Mouse (Mus musculus) hindbrain, embryonic 14.5 days (tissue): ENCODE measurements around the gene Fblim1. TPM values are rescaled to one million over a fixed set of nuclear protein-coding genes. Genes with fewer than 3 reads are reported as not detected.

Experiments used
- ATAC-seq: fragments of 200-750 bp; cut with Nextera tagmentation; 2 replicates; pipeline ENCODE4 v1.8.0; 2017; ENCODE audit warnings: moderate number of reproducible peaks, mild to moderate bottlenecking, moderate TSS enrichment, moderate library complexity; ENCODE audit not compliant: low FRiP score
- DNase-seq: peaks from one replicate; pipeline ENCODE4 v3.0.0-alpha.2; 2015; ENCODE audit warnings: low spot score
- H3K27ac ChIP-seq: fragments of 300-500 bp; sonication (generic); 2 replicates; pipeline ENCODE4 v1.5.1; 2014; ENCODE audit warnings: mild to moderate bottlenecking, moderate library complexity
- H3K27me3 ChIP-seq: fragments of 300-500 bp; sonication (generic); 2 replicates; pipeline ENCODE4 v1.6.1; 2014; ENCODE audit warnings: mild to moderate bottlenecking, low read length, mixed read lengths; ENCODE audit not compliant: control insufficient read depth, insufficient read depth
- H3K36me3 ChIP-seq: fragments of 300-500 bp; sonication (generic); replicated peaks from 2 replicates; pipeline ENCODE4 v1.6.1; 2014; ENCODE audit not compliant: control insufficient read depth, insufficient read depth
- H3K4me1 ChIP-seq: fragments of 300-500 bp; sonication (generic); replicated peaks from 2 replicates; pipeline ENCODE4 v1.6.1; 2014; ENCODE audit warnings: antibody characterized with exemption, low read length, mixed read lengths; ENCODE audit not compliant: control insufficient read depth, insufficient read depth
- H3K4me2 ChIP-seq: fragments of 300-500 bp; sonication (generic); replicated peaks from 2 replicates; pipeline ENCODE4 v1.6.1; 2014; ENCODE audit warnings: mild to moderate bottlenecking, moderate library complexity
- H3K4me3 ChIP-seq: fragments of 300-500 bp; sonication (generic); replicated peaks from 2 replicates; pipeline ENCODE4 v1.5.1; 2014; ENCODE audit warnings: mild to moderate bottlenecking, low read length
- H3K9ac ChIP-seq: fragments of 300-500 bp; sonication (generic); 2 replicates; pipeline ENCODE4 v1.6.1; 2014
- H3K9me3 ChIP-seq: fragments of 300-500 bp; sonication (generic); 2 replicates; pipeline ENCODE4 v1.6.1; 2016; ENCODE audit warnings: low read length; ENCODE audit not compliant: control insufficient read depth
- WGBS: fragments of 180-500 bp; shearing (Covaris S2); extraction: QIAGEN DNeasy Blood & Tissue Kit; methylation state at CpG from one replicate; pipeline ENCODE4 v1.1.7; 2014; 5-methylcytosine and 5-hydroxymethylcytosine counted together
- polyA plus RNA-seq: library from polyadenylated mRNA; unstranded; fragments of >200 nt; fragmentation: Nextera tagmentation; extraction: Ambion mirVana; gene quantifications from 2 replicates; pipeline ENCODE4 v1.2.1, GENCODE M21; 2014

The Fblim1 gene
- polyA plus RNA-seq, 1 experiment from 2014 or later, result 41.3 TPM

- H3K4me1 ChIP-seq, result peaks cover 21% of the 10 kb centered on the region
- DNase-seq (no peak), ATAC-seq (no peak)
- no peak overlapping the region for H3K9ac ChIP-seq
- H3K4me3 ChIP-seq, result no peak overlapping the region
- no peaks in the 10 kb centered on the region for H3K27me3 ChIP-seq
- no peaks in the 10 kb centered on the region for H3K9me3 ChIP-seq
- H3K36me3 ChIP-seq, result 0 out of 2 replicates have a peak, but pooled peaks cover 4% of the 10 kb centered on the region
- WGBS, result 87% methylated on average over 15 of the region's 15 CpGs
- H3K27ac ChIP-seq, result no peak overlapping the region
- no peak overlapping the region for H3K4me2 ChIP-seq
Measured at GRCm38 (mm10) chr4:141530979-141531378, 74.9 kb downstream of the Fblim1 start.

GRCm38 (mm10) chr4:141528938-141529337 is 77.0 kb downstream of the Fblim1 start:
- Histone ChIP-seq H3K4me1 (peaks cover 9% of the 10 kb centered on the region), H3K36me3 (0 out of 2 replicates have a peak, but pooled peaks cover 4% of the 10 kb centered on the region), H3K4me2 (no peak overlapping the region), H3K27ac (no peak overlapping the region), H3K4me3 (no peak overlapping the region), H3K27me3 (no peaks in the 10 kb centered on the region), H3K9ac (no peak overlapping the region), H3K9me3 (no peaks in the 10 kb centered on the region)
- ATAC-seq, result no peak
- DNase-seq, result no peak
- 86% methylated on average over 11 of the region's 11 CpGs for WGBS

DNA sequence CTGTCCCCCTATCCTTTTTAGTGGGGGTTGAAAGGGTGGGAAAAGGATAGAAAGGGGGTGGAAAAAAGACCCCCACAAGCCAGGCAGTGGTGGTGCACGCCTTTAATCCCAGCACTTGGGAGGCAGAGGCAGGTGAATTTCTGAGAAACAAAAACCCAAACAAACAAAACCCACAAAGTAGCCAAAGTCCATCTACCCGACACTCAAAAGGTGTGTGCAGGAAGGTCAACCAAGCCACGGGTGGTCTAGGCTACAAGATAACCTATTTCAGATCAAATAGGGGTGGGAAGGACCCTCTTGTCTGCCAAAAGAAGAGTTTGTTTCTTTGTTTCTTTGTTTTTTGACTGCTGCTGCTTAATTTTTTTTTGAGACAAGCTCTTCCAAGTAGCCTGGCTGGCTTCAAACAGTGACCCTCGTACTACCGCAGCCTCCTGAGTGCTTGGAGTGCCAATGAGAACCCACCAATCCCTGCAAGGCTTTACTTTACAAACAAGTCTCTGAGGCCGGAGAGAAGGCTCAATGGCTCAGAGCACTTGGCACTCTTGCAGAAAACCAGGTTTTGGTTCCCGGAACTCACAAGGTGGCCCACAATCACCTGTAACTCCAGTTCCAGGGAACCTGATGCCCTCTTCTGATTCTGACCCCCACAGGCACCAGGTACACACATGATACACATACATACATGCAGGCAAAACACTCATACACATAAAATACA is 78.8 kb downstream of the Fblim1 start:
- ATAC-seq, result no peak
- 78% methylated on average over 7 of the region's 7 CpGs for WGBS

More for the DNA sequence above, 78.8 kb downstream of the Fblim1 start:
- Histone ChIP-seq H3K4me1 (no peaks in the 10 kb centered on the region), H3K4me3 (no peak overlapping the region), H3K9ac (no peak overlapping the region), H3K4me2 (no peak overlapping the region), H3K9me3 (no peaks in the 10 kb centered on the region), H3K27ac (no peak overlapping the region), H3K36me3 (peaks cover 8% of the 10 kb centered on the region), H3K27me3 (no peaks in the 10 kb centered on the region)
- no peak for DNase-seq

Other genes starting within 250 kb of the Fblim1 start
- gene Fam131c, start 237.9 kb downstream of the Fblim1 start, polyA plus RNA-seq, result 40.1 and 50.4 TPM in 2 replicates
- gene Clcnka, start 207.4 kb downstream of the Fblim1 start, polyA plus RNA-seq, result 0.20 and 0.56 TPM in 2 replicates
- gene Clcnkb, start 190.1 kb downstream of the Fblim1 start, polyA plus RNA-seq, result not detected in 2 replicates
- 0.16 TPM in 1 of 2 replicates, not detected in the other for gene Hspb7, start 185.3 kb downstream of the Fblim1 start, polyA plus RNA-seq
- gene Srarp, start 170.0 kb downstream of the Fblim1 start, polyA plus RNA-seq, result 0.29 TPM in 1 of 2 replicates, not detected in the other
- gene Zbtb17, start 161.4 kb downstream of the Fblim1 start, polyA plus RNA-seq, result 29.5 and 30.7 TPM in 2 replicates
- 20.3 and 20.4 TPM in 2 replicates for gene Spen, start 67.5 kb downstream of the Fblim1 start, polyA plus RNA-seq
- gene Tmem82, start 12.5 kb upstream of the Fblim1 start, polyA plus RNA-seq, result 0.17 TPM in 1 of 2 replicates, not detected in the other
- not detected in 2 replicates for gene Slc25a34, start 17.7 kb upstream of the Fblim1 start, polyA plus RNA-seq
- 3.9 and 4.4 TPM in 2 replicates for gene Plekhm2, start 58.8 kb upstream of the Fblim1 start, polyA plus RNA-seq
- 0.29 TPM in 1 of 2 replicates, not detected in the other for gene Rsc1a1, start 79.5 kb upstream of the Fblim1 start, polyA plus RNA-seq
- 12.0 and 12.1 TPM in 2 replicates for gene Ddi2, start 117.3 kb upstream of the Fblim1 start, polyA plus RNA-seq
- gene Agmat, start 140.6 kb upstream of the Fblim1 start, polyA plus RNA-seq, result 0.23 TPM in 1 of 2 replicates, not detected in the other
- gene Dnajc16, start 184.8 kb upstream of the Fblim1 start, polyA plus RNA-seq, result 5.5 and 6.3 TPM in 2 replicates
- 17.6 and 18.7 TPM in 2 replicates for gene Casp9, start 187.5 kb upstream of the Fblim1 start, polyA plus RNA-seq
- not detected in 2 replicates for gene Cela2a, start 220.1 kb upstream of the Fblim1 start, polyA plus RNA-seq
- gene Ctrc, start 240.3 kb upstream of the Fblim1 start, polyA plus RNA-seq, result not detected in 2 replicates